Mouse (Mus musculus) retina, adult 2 months (tissue): ENCODE data around the gene Gsk3b.
"Not testable (repeated sequence)": the region's sequence is repeated elsewhere in the genome, so short reads cannot be mapped to it uniquely, and the experiment has no call there.

Experiments used
- DNase-seq: peaks from one replicate; pipeline ENCODE4 v3.0.0-alpha.2; 2012; ENCODE audit warnings: low read depth, low spot score

Gene Gsk3b

DNA sequence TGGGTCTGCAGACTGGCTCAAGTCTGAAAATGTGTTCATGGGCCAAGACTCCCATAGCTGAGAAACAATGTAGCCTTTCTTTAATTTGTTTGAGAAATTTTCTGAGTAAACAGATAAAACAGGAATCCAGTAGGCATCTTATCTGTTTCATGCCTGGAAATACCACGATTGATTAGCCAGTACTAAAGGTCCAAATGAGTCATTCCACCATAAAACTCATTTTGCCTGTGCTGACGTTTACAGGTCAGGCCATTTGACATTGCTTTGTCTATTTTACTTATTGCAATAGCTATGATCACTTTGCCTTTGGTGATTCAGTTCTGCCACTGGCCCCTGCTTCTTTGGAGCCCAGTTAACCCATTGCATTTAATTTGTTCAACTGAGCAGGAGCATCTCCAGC lies 11.8 kb downstream of the Gsk3b start:
- no peak for DNase-seq

DNA sequence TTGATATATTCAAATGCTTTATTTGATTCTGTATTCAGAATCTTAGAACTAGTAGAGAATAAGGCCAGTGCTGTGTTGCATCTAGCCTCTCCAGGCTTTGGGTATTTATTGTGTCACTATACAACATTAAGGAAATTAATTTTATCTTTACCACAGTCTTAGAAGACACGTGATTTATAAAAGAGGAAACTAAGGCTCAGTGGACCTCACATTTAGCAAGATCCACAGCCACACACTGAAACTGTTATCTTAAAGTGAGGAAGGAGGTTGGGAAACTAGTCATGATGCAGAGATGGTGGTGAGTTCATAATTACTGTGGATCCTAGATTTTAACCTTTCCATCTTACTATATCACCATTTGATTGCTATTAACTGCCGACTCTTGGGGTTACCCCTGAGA lies 16.7 kb downstream of the Gsk3b start:
- no peak for DNase-seq

DNA sequence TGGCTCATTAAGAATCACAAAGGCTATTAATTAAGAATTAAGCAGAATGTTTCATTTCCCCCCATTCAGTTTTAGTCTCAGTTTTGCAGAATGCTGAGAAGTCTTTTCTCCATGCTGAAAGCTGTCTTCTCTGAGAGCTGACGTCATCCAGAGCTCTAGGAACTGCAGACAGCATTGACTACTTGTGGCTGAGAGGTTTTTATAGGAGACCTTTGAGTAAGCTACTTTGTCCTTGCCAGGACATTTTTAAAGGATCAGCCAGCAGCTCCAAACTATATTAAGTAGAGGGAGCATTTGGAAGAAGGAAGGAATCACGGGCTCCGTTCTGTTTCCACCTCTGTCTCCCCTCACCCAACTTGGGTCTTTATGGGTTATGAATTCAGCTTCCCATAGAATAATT lies 17.7 kb downstream of the Gsk3b start:
- no peak for DNase-seq

DNA sequence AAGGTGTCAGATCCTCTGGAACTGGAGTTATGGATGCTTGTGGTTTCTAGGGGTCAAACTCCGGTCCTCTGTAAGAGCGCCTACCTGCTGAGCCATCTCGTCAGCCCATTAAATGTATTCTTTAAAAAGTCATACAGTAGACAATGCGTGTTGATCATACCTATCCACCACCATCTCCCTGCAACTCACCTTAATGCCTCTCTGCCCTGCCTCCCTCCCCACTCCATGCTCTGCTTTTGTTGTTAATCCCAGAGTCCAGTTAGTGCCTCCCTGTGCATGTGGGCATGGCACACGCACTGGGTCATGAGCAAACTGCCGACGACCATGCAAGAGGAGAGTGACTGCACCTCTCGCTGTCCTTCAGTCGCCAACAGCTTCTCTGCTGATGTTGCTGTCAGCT lies 21.2 kb downstream of the Gsk3b start:
- DNase-seq, result no peak

DNA sequence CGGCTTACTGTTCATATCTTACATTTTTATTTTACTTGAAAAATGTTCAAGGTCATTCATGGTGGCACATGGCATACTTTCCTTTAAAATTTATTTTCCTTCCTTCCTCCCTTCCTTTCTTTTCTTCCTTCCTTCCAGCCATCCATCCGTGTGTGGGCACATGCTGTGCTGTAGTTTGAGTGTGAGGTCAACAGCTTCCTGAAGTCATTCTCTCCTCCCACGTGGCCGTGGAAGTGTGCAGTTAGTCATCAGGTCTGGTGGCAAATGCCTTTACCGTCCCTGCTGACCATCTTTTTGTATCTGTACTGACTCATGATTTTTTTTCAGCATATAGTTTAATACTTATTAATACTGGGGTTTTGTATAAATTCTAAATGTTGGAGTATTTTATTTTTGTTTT lies 21.8 kb downstream of the Gsk3b start:
- DNase-seq, result no peak

DNA sequence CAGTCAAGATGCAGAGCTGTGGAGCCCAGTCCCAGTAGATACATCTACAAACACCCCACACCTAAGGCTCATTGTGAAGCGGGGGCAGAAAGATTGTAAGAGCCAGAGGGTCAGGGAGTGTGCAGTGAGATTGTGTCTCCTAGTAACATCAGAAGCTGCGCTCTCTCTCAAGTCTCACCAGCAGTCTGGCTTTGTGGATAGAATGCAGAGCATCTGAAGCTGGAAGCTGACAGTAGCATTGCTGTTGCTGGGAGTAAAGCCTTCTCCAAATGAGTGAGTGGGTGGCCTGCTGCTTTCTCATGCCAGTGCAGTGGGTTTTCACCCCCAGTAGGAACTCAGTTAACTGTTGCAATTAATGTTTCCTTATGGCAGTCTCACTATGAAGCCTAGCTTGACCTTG lies 25.3 kb downstream of the Gsk3b start:
- DNase-seq, result no peak

DNA sequence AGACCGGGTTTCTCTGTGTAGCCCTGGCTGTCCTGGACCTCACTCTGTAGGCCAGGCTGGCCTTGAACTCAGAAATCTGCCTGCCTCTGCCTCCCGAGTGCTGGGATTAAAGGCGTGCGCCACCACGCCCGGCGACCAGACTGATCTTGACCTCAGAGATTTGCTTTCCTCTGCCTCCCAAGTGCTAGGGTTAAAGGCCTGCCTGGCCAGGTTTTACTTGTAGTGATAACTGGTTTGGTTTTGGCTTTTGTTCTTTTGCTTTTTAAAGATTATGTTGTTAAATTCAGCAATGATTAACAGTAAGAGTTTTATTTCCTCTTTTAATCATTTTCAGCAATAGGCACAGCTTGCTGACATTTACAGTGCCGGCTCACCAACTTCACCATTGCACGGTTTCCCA lies 29.1 kb downstream of the Gsk3b start:
- DNase-seq, result not testable (repeated sequence)

DNA sequence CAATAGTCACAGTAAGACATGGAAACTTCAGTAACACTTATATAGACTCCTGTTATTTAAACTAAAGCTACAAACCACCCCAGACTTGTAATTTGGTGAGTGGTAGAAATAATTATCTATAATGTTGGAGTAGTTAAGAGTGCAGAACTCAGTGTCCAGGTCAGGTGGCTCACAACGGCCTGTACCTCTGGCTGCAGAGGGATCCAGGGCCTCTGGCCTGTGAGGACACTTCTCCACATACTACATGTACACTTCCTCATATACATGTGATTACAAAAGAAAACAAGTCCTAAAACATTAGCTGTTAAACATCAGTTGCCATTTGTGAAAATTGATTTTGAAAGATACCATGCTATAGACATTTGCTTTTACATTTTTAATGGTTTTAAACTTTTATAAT lies 29.9 kb downstream of the Gsk3b start:
- DNase-seq, result no peak

DNA sequence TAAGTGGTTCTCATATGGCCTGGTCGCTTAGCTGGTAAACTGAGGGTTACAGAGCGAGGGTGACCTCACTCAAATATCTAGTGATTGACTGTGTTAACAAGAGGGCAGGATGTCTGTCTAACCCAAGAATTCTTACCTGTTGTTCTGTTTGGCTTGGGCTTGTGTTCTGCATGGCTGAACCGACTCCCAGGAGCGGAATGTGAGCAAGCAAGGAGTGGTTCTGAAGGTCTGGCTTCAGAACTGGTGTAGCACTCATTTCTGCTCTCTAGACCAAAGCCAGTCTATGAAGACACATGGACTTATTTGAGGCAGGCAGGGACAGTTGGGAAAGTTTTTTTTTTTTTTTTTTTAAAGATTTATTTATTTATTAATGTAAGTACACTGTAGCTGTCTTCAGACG lies 30.5 kb downstream of the Gsk3b start:
- DNase-seq, result no peak

DNA sequence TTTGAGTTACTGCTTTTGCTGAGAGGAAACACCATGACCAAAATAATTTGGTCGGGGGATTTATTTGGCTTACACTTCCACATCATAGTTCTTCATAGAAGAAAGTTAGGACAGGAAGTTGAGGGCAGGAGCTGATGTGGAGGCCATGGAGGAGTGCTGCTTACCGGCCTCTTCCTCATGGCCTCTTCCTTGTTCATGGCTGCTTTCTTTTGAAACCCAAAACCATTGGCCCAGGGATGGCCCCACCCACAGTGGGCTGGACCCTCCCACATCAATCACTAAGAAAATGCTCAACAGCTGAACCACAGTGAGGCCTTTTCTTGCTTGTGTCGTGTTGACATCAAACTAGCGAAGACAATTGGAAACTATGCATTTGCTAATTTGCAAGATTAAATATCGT lies 40.4 kb downstream of the Gsk3b start:
- DNase-seq, result no peak

DNA sequence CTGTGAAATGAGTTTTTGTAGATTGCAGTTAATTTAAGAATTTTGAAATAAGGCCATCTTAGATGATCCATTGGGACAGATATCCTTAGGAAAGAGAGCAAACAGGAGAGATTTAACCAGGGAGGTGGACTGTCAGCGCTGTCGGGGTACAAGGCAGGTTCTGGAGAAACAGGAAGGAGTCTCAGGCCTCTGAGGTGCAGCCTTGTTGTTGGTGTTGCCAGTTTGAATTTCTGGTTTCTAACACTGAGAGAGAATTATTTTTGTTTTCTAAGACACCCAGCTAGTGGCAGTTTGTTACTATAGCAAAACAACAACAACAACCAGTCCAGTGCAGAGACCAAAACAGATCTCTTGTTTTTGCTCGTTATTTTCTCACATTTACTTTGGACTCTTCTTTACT lies 42.2 kb downstream of the Gsk3b start:
- no peak for DNase-seq

DNA sequence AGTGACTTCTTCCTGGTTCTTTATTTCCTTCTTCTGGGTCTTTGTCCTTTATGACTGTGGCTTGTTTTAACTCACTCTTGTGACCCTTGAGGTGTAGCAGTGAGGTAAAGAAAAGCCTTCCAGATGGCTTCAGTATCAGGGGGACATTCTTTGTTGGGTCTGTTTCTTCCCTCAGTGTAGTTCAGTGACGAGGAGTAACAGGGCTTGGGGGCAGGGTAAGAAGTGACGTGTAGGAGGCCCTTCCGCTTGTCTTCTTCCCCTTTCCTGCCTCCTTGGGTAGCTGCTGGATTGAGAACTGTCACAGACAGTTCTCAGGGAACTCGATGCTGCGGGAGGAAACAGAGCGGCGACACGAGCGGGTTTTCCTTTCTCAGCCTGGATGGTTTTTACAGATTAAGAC lies 43.0 kb downstream of the Gsk3b start:
- no peak for DNase-seq

DNA sequence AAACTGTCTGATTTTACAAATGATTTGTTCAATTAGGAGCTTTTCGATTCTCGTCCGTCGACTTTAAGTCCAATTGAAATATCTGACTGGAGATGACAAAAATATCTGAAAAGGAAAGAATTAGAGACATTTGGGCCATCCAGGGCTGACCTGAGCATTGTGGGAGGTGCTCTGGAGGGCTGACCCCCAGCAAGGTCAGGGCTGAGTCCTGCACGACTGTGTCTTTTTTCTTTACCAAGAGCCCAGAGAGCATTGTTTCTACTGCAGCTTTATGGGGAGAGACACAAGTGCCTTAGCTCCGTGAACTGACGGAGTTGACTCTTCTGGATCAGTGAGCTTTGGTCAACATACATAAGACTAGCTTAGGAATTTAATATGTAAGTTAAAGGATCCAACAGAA lies 43.4 kb downstream of the Gsk3b start:
- no peak for DNase-seq

DNA sequence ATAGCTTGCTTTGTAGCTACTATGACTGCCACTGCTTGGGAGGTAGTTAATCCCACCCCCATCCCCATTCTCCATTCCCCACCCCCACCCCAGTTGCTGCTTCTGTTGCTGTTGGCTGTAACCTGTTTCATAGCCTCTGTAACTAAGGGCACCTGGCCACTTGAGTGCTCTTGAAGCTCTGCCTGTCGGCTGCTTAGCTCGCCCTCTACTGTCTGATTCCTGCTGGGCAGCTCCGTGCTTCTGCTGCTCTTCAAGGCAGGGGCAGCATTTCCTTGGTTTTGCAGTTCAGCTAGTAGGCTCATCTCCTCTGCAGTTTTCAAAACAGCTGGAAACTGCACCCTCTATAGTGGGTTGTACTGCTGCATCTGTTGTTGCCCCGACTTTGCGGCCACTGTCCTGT lies 48.5 kb downstream of the Gsk3b start:
- peak; percentile 50 for DNase-seq

DNA sequence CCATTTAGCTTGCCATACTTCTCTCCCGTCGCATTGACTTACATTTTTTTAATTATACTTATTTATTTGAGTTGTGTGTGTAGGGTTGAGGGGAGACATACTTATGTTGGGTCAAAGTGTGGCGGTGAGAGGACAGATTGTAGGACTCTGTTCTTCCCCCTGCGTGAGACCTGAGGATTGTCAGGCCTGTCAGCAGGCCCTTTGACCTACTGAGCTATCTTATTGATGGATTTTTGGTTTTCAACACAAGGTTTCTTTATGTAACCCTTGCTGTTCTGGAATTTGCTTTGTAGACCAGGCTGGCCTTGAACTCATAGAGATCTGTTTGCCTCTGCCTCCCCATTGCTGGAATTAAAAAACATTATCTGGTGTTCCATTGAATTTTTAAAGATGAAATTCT lies 56.1 kb downstream of the Gsk3b start:
- DNase-seq, result no peak

DNA sequence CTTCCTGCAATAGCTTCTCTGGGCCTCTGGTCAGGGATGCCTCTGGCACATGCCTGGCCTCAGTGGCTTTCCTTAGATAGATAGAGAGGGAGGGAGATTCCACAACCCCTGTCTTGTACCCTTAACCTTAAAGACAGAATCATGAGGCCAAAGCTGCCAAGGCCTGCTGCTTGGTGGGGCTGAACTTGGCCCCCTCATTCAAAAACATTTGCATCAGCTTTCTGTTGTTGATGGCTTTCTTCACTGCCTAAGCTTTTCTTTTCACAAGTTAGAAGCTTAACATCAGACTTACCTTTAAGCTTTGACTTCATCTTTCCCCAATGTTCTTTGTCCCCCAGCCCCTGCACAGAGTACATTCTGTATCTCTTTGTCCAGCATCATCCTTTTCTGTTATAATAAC lies 61.8 kb downstream of the Gsk3b start:
- DNase-seq, result no peak

DNA sequence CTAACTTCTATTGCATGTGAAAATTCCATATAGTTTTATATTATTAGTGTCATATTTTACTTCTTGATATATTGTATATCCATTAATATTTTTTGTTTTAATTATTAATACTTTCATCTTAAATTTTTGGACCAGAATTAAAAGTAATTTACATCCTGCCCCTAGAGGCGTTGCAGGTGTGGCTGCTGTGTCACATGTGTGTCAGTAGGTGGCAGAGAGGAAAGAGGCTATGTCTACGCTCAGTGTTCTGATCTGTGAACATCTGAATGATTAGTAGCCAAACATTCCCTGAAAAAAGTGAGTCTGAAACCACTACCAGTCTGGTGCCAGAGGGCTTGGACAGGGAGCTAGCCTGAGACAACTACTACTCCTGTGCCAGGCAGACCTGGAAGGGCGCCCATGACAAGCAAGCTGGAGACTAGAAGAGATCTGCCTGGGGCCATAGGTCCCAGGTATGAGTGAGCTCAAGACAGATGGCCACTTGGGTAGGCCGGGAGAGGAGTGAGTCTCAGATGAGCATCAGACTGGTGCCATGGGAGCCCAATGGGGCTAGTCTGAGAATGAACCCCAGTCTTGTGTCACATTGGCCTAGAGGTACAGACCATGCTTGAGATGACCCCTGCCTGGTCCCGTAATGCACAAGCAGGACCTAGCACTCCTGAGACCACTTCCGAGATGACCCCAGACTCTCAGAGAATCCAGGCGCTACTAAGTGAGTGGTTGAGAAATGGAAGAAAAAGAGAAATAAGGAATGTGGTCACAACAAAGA lies 69.2 kb downstream of the Gsk3b start:
- no peak for DNase-seq

DNA sequence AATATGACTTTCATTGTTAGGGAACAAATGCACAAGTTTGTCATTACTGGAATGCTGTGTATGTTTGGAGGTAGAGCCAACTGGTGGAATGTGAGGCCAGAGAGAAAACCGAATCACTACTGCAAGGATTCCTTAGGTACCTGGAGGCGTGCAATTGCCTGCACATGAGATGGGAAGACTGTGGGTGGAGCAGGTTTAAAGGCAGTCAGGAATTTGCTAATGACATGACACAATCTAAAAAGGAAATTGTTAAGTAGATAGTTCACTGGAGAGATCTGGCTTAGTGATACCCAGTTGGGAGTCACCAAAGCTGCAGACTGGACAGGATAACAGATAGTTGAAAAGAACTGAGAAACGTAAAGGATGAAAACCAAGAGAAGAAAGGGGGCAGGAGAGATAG lies 73.2 kb downstream of the Gsk3b start:
- DNase-seq, result no peak

DNA sequence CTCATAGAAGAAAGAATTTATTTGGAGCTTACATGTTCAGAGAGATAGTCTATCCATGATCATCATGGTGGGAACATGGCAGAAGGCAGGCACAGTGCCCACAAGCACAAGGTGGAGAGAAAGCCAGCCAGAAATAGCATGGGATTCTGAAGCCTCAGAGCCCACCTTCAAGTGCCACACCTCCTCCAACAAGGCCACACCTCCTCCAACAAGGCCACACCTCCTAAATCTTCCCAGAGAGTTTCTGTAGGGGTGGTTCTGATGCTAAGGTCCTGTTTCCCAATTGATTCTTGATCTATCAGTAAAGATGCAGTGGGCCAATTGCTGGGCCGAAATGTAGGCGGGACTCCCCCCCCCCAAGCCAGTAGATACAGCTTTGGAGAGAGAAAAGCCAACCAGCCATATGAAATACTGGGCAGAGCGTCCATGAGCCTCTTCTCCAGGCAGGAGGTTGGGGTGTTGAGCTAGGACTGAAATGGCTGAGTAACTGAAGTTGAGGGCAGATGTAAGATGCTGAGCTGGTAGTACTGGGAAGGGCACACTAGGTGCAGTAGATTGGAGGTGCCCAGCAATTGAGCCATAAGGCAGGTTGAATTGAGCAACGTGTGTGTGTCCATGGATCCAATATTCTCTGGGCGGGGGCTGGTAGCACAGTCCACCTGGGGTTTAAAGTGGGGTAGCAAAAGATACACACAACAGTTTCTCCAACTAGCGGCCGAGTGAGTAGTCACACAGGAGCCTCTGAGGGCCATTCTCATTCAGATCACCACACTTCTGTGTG lies 76.2 kb downstream of the Gsk3b start:
- DNase-seq, result no peak

DNA sequence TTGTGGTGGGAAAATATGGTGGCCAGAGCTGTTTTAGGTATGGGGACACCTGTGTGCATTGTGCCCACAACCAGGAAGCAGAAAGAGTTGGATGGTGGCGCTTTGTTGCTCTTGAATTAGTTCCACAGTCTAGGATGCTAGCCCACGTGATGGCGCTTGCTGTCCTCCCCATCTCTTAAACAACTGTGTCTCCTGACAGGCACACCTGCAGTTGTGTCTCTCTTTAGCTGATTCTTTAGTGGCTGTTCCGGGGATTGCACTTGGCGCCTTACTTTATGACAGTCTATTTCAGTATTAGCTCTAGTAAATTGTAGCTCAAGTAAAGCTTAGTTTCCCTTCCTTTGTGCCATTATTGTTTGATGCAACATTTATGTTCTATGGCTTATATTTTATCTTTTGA lies 80.2 kb downstream of the Gsk3b start:
- DNase-seq, result no peak

DNA sequence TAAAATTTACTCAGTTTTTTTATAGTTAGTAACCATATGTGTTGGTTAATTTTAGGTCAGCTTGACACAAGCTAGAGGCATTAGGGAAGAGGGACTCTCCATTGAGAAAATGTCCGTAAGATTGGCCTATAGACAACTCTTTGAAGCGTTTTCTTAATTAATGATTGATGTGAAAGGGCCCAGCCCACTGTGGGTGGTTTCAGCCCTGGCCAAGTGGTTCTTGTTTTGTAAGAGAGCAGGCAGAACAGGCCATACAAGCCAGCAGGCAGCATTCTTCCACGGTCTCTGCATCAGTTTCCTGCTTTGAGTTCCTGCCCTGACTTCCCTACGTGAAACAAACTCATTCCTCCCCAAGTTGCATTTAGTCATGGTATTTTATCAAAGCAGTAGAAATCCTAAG lies 90.3 kb downstream of the Gsk3b start:
- DNase-seq, result no peak

DNA sequence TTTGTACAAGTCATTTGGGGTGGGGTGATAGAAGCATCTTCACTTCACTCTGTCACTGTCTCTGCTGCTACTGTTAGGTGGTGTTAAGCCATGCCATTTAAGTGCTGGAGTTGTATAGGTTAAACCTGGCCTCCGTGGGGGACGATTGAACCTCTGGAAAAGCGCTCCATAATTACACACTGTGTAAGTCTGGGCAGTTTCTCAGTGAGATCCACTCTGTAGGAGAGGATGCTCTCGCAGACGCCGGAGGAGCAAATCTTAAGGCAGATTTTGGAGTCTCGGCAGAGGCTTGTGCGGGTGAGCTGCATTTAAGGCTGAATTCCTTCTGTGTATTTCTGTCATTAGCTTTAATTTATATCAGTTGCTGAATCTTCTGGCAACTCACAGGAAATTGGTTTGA lies 92.6 kb downstream of the Gsk3b start:
- no peak for DNase-seq

DNA sequence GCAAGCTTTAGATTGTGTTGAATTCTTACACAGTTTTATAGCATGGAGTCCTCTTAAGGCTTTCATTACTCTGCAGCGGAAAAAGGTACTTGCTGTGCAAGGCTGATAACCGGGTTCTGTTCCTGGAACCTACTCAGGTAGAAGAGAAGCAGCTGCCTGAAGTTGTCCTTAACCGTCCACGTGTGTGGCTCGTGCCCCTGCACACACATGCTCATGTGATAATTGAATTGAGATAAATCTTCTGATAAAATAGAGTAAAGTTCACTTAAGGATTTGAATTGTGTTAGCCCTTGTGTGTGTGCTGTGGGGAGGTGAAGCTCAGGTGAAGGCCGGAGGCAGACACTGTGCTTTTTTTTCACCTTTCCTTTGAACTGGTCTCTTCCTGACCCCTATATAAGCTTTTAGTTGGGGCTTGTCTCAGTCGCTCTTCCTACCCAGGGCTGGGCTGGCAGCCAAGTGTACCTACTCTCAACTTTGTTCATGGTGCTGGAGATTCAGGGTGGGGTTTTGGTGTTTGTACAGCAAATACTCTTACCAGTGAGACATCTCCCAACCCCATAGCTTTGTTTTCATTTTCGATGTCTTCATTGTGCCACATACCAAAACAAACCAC lies 96.0 kb downstream of the Gsk3b start:
- DNase-seq, result no peak
